1 mouse cellular context compared by ENCODE assay signal in the genomic region with DNA sequence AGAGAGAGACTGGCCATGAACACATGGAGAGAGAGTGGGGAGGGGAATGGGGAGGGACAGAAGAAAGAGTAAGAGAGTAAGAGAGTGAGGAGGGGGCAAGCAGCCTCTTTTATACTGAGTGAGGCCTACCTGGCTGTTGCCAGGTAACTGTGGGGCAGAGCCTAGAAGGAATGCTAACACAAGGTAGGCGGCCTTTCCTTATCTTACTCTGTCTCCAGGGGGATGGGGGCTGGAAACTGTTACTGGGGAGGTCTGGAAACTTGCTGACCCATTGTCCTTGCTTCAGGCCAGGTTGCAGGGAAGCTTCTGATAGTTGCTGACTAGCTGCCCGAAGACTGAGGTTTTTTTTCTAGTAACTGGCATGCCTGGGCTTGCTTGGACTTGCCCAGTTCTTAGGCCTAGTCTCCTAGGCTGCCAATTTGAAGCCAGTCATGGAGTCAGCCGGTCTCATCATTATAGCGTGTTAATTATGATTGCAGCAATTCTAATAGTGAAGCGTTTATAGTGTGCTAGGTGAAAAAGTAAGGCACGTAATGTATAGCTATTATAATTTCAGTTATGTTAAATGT.
TF ChIP-seq lines count a peak whose summit lies in the region.

No protein-coding gene starts in this region.

TF ChIP-seq in CH12.LX, 34 proteins besides CTCF, POLR2A, EP300 and RAD21:
- TF ChIP-seq USF1 (IDR thresholded peaks at IDR 0.05; ENCODE audit: low read depth, low read length) (no peak), ELF1 (IDR thresholded peaks at IDR 0.05; ENCODE audit: low read depth, low read length) (no peak), JUN (IDR thresholded peaks at IDR 0.05; ENCODE audit: insufficient read depth, low read depth, low read length) (no peak), CHD1 (IDR thresholded peaks at IDR 0.05; ENCODE audit: low read depth, low read length) (peak; percentile 99), ZNF384 (IDR thresholded peaks at IDR 0.05; ENCODE audit: low read depth, low read length) (peak; percentile 82), KAT2A (IDR thresholded peaks at IDR 0.05; ENCODE audit: insufficient replicate concordance, low read length) (no peak), SMC3 (IDR thresholded peaks at IDR 0.05; ENCODE audit: low read depth, low read length) (peak; percentile 9; the same call in 1 of the 2 replicates), MYC (IDR thresholded peaks at IDR 0.05; ENCODE audit: low read depth, low read length) (no peak)
